Mouse (Mus musculus): Measurements from ENCODE around the gene Cd55. TPM values are rescaled to one million over a fixed set of nuclear protein-coding genes. Genes with fewer than 3 reads are reported as not detected.
A peak's percentile ranks its signal among the peaks of the same experiment; 100 is the strongest.

Cd55 gene
- 21.9 and 24.9 TPM in 2 replicates for polyA plus RNA-seq (2014; fragmentation: Nextera tagmentation; extraction: Ambion mirVana)

- WGBS = under 1% methylated on average over 45 of the region's 45 CpGs
- 0 out of 2 replicates have a peak, but pooled peaks cover 4% of the 10 kb centered on the region for H3K27me3 ChIP-seq (ENCODE audit: insufficient read depth, low read length)
- H3K4me1 ChIP-seq (ENCODE audit: insufficient read depth) = 0 out of 2 replicates have a peak, but pooled peaks cover 4% of the 10 kb centered on the region
- H3K27ac ChIP-seq (ENCODE audit: low read depth) = peak within 1 kb of the TSS; percentile 75; the same call in 1 of the 2 replicates
- peak within 1 kb of the TSS; percentile 77 for H3K4me2 ChIP-seq
- DNase-seq (peak; percentile 93), ATAC-seq (ENCODE audit: insufficient read depth) (peak; percentile 93)
- peak within 1 kb of the TSS; percentile 65 for H3K9ac ChIP-seq
- H3K36me3 ChIP-seq (ENCODE audit: insufficient read depth) = no peaks in the 10 kb centered on the region
- H3K9me3 ChIP-seq (ENCODE audit: low read depth, low read length) = no peaks in the 10 kb centered on the region
- peak within 1 kb of the TSS; percentile 61 for H3K4me3 ChIP-seq (ENCODE audit: low read depth, low read length)
- TF ChIP-seq CTCF (IDR thresholded peaks at IDR 0.05; ENCODE audit: low read depth) = peak; percentile 96
These were observed at the start of gene Cd55 for GRCm38 (mm10) chr1:130462084-130462861. Cd55 (minus strand) TSS chr1:130462744.

- H3K36me3 ChIP-seq (ENCODE audit: insufficient read depth) = no peaks in the 10 kb centered on the region
- H3K9ac ChIP-seq = no peak overlapping the region
- H3K27ac ChIP-seq (ENCODE audit: low read depth) = no peak overlapping the region
- no peak for TF ChIP-seq CTCF (IDR thresholded peaks at IDR 0.05; ENCODE audit: low read depth)
- H3K4me3 ChIP-seq (ENCODE audit: low read depth, low read length) = no peak overlapping the region
- H3K4me1 ChIP-seq (ENCODE audit: insufficient read depth) = peaks cover 19% of the 10 kb centered on the region
- WGBS = 42% methylated on average over 3 of the region's 3 CpGs
- H3K4me2 ChIP-seq = no peak overlapping the region
- H3K27me3 ChIP-seq (ENCODE audit: insufficient read depth, low read length) = no peaks in the 10 kb centered on the region
- ATAC-seq (ENCODE audit: insufficient read depth) (peak; percentile 54; the same call in 1 of the 2 replicates), DNase-seq (peak; percentile 67)
- H3K9me3 ChIP-seq (ENCODE audit: low read depth, low read length) = no peaks in the 10 kb centered on the region
These were observed 49.4 kb upstream of the Cd55 start for GRCm38 (mm10) chr1:130511823-130512370.

- no peaks in the 10 kb centered on the region for H3K36me3 ChIP-seq (ENCODE audit: insufficient read depth)
- H3K9ac ChIP-seq = no peak overlapping the region
- H3K27me3 ChIP-seq (ENCODE audit: insufficient read depth, low read length) = no peaks in the 10 kb centered on the region
- peak; percentile 45; the same call in 1 of the 2 replicates for ATAC-seq (ENCODE audit: insufficient read depth)
- H3K4me3 ChIP-seq (ENCODE audit: low read depth, low read length) = no peak overlapping the region
- no peaks in the 10 kb centered on the region for H3K9me3 ChIP-seq (ENCODE audit: low read depth, low read length)
- H3K4me2 ChIP-seq = no peak overlapping the region
- no peak for TF ChIP-seq CTCF (IDR thresholded peaks at IDR 0.05; ENCODE audit: low read depth)
- peaks cover 15% of the 10 kb centered on the region for H3K4me1 ChIP-seq (ENCODE audit: insufficient read depth)
- H3K27ac ChIP-seq (ENCODE audit: low read depth) = peak overlapping the region; percentile 27; the same call in 1 of the 2 replicates
- WGBS = 30% methylated on average over 2 of the region's 2 CpGs
- DNase-seq = no peak
These were observed 46.4 kb upstream of the Cd55 start for GRCm38 (mm10) chr1:130508957-130509350.

- Histone ChIP-seq H3K27ac (ENCODE audit: low read depth) (peak overlapping the region; percentile 30; the same call in 1 of the 2 replicates), H3K9me3 (ENCODE audit: low read depth, low read length) (no peaks in the 10 kb centered on the region), H3K36me3 (ENCODE audit: insufficient read depth) (no peaks in the 10 kb centered on the region), H3K4me1 (ENCODE audit: insufficient read depth) (peaks cover 9% of the 10 kb centered on the region), H3K27me3 (ENCODE audit: insufficient read depth, low read length) (no peaks in the 10 kb centered on the region), H3K4me3 (ENCODE audit: low read depth, low read length) (no peak overlapping the region), H3K4me2 (no peak overlapping the region), H3K9ac (no peak overlapping the region)
- DNase-seq = no peak
- peak; percentile 36; the same call in 1 of the 2 replicates for ATAC-seq (ENCODE audit: insufficient read depth)
- 62% methylated on average over 6 of the region's 6 CpGs for WGBS
- no peak for TF ChIP-seq CTCF (IDR thresholded peaks at IDR 0.05; ENCODE audit: low read depth)
These were observed 45.7 kb upstream of the Cd55 start for GRCm38 (mm10) chr1:130508030-130508956.

- DNase-seq = no peak
- WGBS = 47% methylated on average over 2 of the region's 2 CpGs
These were observed 44.9 kb upstream of the Cd55 start for GRCm38 (mm10) chr1:130507408-130507807.

GRCm38 (mm10) chr1:130499962-130500361 lies 37.4 kb upstream of the Cd55 start:
- H3K9me3 ChIP-seq (ENCODE audit: low read depth, low read length) = no peaks in the 10 kb centered on the region
- no peak overlapping the region for H3K27ac ChIP-seq (ENCODE audit: low read depth)
- no peak for TF ChIP-seq CTCF (IDR thresholded peaks at IDR 0.05; ENCODE audit: low read depth)
- H3K4me2 ChIP-seq = no peak overlapping the region
- no peak for DNase-seq
- 74% methylated on average over 2 of the region's 2 CpGs for WGBS
- H3K4me1 ChIP-seq (ENCODE audit: insufficient read depth) = no peaks in the 10 kb centered on the region
- ATAC-seq (ENCODE audit: insufficient read depth) = no peak
- no peak overlapping the region for H3K4me3 ChIP-seq (ENCODE audit: low read depth, low read length)
- no peaks in the 10 kb centered on the region for H3K27me3 ChIP-seq (ENCODE audit: insufficient read depth, low read length)
- H3K9ac ChIP-seq = no peak overlapping the region
- H3K36me3 ChIP-seq (ENCODE audit: insufficient read depth) = no peaks in the 10 kb centered on the region

More at GRCm38 (mm10) chr1:130507408-130507807, 44.9 kb upstream of the Cd55 start:
- H3K9ac ChIP-seq = no peak overlapping the region
- H3K9me3 ChIP-seq (ENCODE audit: low read depth, low read length) = no peaks in the 10 kb centered on the region
- ATAC-seq (ENCODE audit: insufficient read depth) = no peak
- peaks cover 4% of the 10 kb centered on the region; the same call in 1 of the 2 replicates for H3K4me1 ChIP-seq (ENCODE audit: insufficient read depth)
- TF ChIP-seq CTCF (IDR thresholded peaks at IDR 0.05; ENCODE audit: low read depth) = no peak
- H3K36me3 ChIP-seq (ENCODE audit: insufficient read depth) = no peaks in the 10 kb centered on the region
- H3K27me3 ChIP-seq (ENCODE audit: insufficient read depth, low read length) = no peaks in the 10 kb centered on the region
- no peak overlapping the region for H3K27ac ChIP-seq (ENCODE audit: low read depth)
- no peak overlapping the region for H3K4me2 ChIP-seq
- H3K4me3 ChIP-seq (ENCODE audit: low read depth, low read length) = no peak overlapping the region
